Mouse (Mus musculus) cortical plate, adult 2 months (tissue): ENCODE measurements around the gene Hivep1.

Source experiments
- CTCF ChIP-seq: fragments of 200-500 bp; IDR thresholded peaks from 2 replicates; pipeline ENCODE4 v1.5.1; 2011; ENCODE audit warnings: mild to moderate bottlenecking, control low read depth, low read length; ENCODE audit not compliant: insufficient read depth; ENCODE audit errors: extremely low read depth
- POLR2A ChIP-seq: fragments of 200-500 bp; IDR thresholded peaks from 2 replicates; pipeline ENCODE4 v1.6.1; 2011; ENCODE audit warnings: mild to moderate bottlenecking, low read length, control low read depth; ENCODE audit not compliant: insufficient read depth; ENCODE audit errors: extremely low read depth

DNA sequence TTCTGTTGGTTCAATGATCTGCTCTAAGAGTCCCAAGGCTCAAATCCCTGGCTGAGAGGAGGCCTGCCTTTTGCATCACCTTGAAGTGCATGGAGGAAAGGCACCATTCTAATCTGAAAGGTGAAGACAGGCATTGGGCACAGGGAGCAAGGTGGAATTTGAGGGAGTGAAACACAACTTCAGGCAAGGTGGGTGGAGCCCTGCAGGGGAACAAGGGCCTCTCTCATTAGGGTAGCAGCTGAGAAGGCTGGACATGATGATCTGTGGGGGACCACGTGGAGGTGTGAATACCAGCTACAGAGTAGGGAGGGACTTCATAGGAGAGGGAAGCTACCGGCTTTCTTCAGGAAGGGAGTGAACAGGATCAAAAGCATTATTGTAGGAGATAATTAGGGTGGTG lies 10.6 kb upstream of the Hivep1 start:
- no peak for TF ChIP-seq CTCF
- no peak for TF ChIP-seq POLR2A
